Mouse (Mus musculus) left cerebral cortex, postnatal 10 days (tissue): ENCODE measurements around the gene Tyro3. TPM values are rescaled to one million over a fixed set of nuclear protein-coding genes. Genes with fewer than 3 reads are reported as not detected.
A peak's percentile ranks its signal among the peaks of the same experiment; 100 is the strongest.

Experiments
- DNase-seq, 2 experiments: peaks; one replicate each; pipeline ENCODE4 v3.0.0; 2021 to 2022; ENCODE audit warnings: low spot score in 2 of 2, mixed read lengths in 1 of 2; ENCODE audit errors: extremely low spot score in 1 of 2
- intact Hi-C: fragments of 180-260 bp; cut with DNase I; formaldehyde crosslinking; loops from one replicate; pipeline ENCODE4 v1.15.1; 2025
- total RNA-seq, 2 experiments: library from RNA; stranded (reverse); gene quantifications; 2 replicates each; pipeline ENCODE4 v1.2.3; 2021

Gene Tyro3
- total RNA-seq, 2 experiments from 2014 or later = 73.3 to 74.1 TPM

DNA sequence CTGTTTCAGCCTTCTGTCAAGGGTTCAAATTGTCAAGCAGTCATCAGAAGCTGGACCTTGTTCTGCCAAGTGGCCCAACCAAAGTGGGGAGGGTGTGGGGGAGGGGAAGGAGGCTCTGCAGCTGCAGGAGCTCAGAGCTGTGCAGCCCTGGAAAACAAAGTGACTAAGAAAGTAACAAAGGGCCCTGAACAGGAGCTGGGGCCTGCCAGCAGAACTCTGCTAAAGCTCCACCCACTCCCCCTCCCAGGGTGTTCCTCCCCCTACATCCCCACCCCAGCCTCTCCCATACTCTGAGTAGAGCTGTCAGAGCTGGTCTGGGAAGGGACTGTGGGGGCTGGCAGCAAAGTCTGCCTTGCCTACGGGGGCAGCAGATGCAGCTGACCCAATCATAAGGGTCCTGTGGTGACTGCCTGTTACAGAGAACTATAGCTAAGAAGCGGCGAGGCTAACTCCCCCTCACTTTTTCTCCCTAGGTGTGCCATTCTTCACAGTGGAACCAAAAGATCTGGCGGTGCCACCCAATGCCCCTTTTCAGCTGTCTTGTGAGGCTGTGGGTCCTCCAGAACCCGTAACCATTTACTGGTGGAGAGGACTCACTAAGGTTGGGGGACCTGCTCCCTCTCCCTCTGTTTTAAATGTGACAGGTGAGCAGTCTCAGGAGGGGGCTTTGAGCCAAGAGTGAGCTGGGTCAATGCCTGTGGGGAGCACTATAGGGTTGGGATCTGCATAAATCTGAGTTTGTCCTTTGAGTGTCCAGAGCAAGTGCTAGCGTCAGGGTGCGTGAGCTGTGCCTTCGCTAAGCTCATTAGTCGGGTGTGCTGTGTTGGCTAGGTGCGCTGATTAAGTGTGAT lies 5.5 kb downstream of the Tyro3 start:
- intact Hi-C loops = no loop called here
- no peak for DNase-seq

DNA sequence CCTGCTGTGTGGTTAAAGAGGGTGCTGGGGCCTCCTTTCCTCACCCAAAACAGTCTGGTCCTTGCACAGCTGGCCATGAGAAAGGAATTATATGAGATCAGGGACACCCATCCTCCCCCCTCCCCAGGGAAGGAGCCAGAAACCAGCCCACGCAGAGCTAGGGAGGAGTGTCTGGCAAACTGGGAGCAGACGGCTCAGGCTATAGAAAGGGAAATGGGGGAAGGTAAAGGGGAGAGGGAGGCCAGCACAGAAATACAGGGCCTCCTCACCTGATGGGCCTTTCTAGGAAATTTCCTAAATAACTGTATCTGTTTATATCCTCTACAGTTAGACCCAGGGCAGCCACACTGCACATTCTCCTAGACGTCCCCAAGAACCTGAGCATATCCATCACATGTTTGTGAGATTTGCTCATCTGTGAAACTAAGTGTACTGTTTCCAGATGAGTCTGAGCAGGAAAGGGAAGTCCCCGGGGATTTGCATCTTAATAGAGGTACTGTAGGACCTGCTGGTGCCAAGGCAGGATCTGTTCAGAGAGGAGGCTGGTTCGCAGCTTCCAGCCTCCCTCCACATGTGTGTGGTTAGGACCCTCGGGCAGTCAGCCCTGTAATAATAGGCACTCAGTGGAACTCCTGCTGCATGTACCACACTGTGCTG lies 6.2 kb downstream of the Tyro3 start:
- DNase-seq = no peak
- intact Hi-C loops = no loop called here

DNA sequence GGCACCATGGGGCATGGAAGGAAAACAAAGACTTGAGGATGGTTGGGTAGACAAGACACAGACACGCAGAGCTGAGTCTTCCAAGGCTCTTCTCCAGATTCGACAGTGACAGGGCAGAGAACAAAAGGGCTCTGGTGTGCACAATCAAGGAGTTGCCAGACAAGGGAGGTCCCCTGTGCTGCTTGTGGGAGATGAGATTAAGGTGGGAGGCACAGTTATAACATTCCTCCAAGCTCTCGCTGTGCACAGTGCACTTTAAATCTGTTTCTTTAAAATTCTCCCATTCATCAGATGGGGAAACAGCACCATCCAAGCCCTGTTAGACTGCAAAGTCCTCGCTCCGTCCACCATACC lies 6.7 kb downstream of the Tyro3 start:
- DNase-seq = no peak
- intact Hi-C loops = no loop called here

DNA sequence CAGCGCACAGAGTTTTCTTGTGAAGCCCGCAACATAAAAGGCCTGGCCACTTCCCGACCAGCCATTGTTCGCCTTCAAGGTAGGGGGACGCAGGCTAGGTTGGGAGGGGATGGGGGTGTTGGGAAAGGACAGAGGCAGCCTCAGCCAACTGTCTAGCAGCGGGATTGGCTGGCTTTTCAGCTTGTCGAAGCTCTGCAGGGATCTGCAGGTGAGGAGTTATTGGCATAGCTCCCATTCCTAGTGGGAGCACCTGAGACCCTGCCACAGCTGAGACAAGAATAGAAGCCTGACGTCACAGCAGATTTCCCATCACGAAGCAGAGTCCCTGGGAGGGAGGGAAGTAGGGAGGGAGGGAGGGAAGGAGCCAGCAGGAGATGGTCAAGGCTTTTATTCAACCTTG lies 7.2 kb downstream of the Tyro3 start:
- intact Hi-C loops = no loop called here
- DNase-seq = no peak

DNA sequence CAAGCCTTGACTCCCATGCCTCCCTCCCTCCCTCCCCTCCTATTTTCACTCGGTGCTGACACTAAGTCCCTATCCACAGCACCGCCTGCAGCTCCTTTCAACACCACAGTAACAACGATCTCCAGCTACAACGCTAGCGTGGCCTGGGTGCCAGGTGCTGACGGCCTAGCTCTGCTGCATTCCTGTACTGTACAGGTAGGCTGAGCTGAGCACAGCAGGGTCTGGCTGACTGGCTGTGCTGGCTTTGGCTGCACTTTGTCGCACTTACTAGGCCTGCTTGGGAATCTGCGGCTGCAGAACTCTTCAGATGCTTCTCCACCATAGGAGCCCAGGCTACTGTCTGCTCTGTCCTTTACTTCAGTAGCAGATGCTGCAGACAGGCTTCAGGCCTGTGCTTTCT lies 8.0 kb downstream of the Tyro3 start:
- intact Hi-C loops = no loop called here
- no peak for DNase-seq

DNA sequence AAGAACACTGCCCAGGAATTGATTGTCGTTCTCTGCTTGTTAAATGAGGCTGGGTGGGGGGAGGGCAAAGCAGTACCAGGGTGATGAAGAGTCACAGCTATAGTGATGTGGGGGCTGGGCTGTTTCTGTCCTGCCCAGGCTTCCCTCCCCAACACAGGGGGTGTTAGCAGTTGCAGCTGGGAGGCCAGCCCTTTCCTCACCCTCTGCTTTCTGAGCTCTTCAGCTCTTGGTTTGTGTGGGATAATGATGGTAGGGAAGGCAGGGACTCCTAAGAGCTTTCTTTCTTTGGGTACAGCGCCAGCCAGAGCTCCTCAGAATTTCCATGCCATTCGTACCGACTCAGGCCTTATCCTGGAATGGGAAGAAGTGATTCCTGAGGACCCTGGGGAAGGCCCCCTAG lies 10.9 kb downstream of the Tyro3 start:
- no peak for DNase-seq
- intact Hi-C loops = no loop called here

DNA sequence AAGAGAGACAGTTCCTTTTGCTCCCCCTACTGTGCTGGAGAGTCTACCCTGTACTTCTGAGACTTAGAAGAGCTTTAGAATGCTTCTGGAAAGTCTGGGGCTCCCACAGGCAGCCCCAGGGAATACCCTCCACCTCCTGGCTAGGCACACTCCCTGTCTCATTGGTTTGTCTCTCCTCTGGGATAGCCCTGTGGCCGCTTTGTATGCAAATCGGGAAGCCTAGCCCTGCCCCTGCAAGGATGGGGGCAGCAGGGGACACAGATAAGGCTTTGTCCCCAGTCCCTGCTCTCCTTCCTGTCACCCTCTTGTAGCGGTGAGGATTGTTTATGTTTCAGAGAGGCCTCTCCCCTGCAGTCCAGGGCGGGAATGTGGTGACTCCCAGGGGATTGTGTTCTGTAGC lies 11.3 kb downstream of the Tyro3 start:
- DNase-seq = no peak
- intact Hi-C loops = no loop called here

DNA sequence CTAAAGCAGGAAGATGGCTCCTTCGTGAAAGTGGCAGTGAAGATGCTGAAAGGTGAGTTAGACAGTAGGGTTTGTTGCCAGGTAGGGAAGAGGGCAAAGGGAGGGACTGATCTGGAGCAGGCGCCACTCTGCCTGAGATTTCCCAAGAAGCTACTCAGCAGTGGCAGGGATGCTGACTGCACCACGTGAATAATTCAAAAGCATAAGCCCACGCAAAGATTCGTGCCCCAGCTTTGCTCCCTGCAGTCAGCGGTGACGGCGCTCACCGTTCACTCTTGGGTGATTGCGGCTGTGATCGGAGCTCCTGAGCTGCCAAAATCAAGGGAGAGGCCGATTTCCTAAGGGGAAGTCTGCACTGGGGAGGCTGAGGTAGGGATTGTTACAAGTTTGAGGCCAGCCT lies 13.4 kb downstream of the Tyro3 start:
- intact Hi-C loops = no loop called here
- DNase-seq = peak in 1 of 2 experiments; percentile 23

DNA sequence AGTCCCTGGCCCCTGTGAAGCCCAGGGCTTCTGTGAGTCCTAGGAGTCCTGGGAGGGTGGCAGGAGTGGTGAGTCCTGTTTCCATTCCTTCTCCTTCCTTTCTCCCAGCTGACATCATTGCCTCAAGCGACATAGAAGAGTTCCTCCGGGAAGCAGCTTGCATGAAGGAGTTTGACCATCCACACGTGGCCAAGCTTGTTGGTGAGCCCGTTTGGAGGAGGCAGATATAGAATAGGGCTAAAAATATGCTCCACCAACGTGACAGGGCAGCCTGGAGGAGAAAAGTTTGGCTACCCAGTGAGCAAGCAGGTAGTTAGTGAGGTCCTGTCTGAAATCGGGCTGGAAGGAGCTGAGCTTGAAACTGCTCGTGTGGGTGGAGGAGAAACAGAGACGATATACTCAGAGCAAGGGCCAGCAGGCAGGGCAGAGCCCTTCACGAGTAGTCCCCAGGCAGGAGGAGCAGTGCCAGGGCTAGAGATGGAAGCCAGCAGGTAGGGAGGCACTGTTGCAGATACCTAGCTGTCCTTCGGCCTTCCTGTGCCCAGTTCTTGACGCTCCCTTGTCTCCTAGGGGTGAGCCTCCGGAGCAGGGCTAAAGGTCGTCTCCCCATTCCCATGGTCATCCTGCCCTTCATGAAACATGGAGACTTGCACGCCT lies 14.1 kb downstream of the Tyro3 start:
- intact Hi-C loops = no loop called here
- no peak for DNase-seq

DNA sequence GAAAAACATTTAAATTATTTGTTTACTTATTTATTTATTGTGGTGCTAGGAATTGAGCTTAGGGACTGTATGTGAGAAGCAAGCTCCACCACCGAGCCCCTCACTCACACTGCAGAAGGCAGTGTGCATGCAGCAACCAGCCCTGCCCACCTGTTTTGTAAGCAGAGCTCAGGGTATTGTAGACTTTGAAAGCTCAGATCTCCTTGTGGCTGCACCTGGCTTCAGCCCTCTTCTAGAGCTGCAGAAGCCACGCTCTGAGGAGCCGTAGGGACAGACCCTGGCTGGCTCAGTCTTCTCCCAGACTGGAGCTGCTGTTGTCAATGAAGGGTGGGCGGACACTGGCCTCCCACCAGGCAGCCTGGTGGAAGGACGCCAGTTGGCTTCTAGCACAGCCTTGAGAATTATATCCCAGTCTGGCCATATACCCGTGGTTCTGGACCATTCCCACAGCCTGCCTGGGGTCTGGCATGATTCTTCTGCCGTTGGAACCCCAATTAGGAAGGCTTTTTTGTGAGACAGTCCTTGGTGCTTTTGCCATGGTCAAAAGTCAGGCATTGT lies 16.9 kb downstream of the Tyro3 start:
- intact Hi-C loops = no loop called here

DNA sequence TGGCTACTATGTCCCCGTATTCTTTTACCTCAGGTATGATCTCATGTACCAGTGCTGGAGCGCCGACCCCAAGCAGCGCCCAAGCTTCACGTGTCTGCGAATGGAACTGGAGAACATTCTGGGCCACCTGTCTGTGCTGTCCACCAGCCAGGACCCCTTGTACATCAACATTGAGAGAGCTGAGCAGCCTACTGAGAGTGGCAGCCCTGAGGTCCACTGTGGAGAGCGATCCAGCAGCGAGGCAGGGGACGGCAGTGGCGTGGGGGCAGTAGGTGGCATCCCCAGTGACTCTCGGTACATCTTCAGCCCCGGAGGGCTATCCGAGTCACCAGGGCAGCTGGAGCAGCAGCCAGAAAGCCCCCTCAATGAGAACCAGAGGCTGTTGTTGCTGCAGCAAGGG lies 19.1 kb downstream of the Tyro3 start:
- intact Hi-C loops = no loop called here
- no peak for DNase-seq

More for the DNA sequence above, 16.9 kb downstream of the Tyro3 start:
- peak; percentile 76 to 82 for DNase-seq

DNA sequence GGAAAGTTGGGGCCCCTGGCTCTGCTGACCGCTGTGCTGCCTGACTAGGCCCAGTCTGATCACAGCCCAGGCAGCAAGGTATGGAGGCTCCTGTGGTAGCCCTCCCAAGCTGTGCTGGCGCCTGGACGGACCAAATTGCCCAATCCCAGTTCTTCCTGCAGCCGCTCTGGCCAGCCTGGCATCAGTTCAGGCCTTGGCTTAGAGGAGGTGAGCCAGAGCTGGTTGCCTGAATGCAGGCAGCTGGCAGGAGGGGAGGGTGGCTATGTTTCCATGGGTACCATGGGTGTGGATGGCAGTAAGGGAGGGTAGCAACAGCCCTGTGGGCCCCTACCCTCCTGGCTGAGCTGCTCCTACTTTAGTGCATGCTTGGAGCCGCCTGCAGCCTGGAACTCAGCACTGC lies 19.5 kb downstream of the Tyro3 start:
- peak in 1 of 2 experiments; percentile 61 for DNase-seq
- intact Hi-C loops = no loop called here

DNA sequence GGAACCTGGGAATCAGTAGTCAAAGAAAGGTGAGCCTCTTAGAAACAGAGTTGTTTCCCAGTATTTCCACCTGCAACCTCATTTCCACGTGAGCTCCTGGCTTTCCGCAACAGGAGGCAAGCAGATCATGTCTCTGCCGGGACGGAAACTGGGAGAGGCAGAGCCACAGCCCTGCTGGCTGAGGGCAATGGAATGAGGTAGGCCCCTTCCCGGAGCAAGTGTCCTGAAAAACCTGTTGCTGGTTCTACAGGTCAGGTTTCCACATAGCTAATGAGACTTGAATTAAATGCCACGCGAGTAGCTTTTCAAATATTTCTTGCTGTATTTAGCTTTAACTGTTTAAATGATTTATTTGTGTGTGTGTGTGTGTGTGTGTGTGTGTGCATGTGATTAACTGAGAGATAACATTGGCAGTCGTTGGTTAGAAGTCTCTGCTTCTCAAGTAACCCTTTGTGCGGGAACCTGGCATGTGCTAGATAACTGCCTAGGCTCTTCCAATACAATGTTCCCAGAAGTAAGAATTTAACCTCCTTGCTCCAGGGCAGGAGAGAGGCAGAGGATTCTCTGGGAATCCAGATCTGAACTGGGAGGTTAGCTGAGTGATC lies 21.2 kb downstream of the Tyro3 start:
- no peak for DNase-seq
- intact Hi-C loops = no loop called here

DNA sequence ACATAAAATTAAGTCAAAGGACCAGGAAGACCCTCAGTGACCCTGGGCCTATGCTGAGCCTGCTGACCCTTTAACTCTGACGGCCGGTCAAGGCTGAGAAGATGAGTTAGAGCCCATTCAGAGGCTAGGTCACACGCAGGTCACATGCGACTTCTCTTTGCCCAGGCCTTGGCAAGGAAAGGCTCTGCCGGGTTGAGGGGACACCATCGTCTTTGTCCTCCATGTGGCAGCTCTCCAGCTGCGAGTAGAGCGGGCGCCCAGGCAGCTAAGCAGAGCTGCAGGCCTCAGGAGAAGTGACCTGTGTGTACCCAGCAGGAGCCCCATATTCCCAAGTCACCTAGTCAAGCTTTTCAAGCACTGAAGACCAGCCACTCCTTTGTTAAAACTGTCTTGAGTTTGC lies 23.6 kb downstream of the Tyro3 start:
- no peak for DNase-seq
- intact Hi-C loops = no loop called here

DNA sequence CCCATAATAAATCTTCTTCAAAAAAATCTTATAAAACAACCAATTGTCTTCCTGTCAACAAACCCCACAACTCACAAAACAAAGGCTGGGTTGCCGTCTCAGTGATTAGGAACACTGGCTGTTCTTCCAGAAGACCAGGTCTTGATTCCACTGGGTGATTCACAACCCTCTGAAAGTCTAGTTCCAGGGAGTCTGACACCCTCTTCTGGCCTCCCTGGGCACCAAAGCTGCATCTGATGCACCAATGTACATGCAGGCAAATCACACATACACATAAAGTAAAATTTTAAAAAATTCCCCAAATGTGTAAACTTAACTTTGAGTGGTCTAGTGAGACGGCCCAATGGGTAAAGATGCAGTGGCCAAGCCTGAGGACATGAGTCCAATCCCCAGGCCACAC lies 33.0 kb downstream of the Tyro3 start:
- DNase-seq = no peak
- intact Hi-C loops = no loop called here

DNA sequence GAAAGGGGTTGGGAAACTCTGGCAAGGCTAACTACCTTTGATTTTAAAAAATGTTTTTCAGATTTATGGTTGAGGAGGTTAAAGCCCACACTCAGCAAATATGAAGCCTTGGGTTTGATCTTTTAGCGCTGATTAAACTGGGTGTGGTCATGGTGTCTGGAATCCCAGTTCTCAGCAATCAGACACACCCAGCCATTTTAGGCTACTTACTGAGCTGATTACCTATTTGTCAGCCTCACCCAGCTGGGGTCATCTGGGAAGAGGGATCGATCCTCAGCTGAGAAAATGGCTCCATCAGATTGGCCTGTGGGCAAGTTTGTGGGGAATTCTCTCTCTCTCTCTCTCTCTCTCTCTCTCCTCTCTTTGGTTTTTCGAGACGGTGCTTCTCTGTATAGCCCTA lies 36.7 kb downstream of the Tyro3 start:
- intact Hi-C loops = no loop called here
- DNase-seq = no peak

DNA sequence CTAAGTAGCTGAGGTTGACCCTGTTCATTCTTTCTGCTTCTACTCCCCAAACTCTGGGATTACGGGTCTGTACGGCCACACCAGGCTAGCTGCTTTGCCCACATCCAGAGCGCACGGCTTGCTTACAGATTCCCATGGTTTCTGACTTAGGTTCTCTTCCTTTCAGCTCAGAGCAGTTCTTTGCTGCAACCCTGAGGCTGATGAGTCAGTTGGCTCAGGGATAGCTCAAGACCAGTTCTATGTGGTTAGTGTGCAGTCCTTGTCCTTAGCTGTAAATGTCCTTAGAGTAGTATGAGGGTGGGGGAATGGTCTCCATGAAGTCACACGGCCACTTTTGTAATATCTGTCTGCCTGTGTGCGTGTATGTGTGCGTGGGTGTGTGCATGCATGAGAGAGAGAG lies 40.1 kb downstream of the Tyro3 start:
- intact Hi-C loops = no loop called here
- no peak for DNase-seq

DNA sequence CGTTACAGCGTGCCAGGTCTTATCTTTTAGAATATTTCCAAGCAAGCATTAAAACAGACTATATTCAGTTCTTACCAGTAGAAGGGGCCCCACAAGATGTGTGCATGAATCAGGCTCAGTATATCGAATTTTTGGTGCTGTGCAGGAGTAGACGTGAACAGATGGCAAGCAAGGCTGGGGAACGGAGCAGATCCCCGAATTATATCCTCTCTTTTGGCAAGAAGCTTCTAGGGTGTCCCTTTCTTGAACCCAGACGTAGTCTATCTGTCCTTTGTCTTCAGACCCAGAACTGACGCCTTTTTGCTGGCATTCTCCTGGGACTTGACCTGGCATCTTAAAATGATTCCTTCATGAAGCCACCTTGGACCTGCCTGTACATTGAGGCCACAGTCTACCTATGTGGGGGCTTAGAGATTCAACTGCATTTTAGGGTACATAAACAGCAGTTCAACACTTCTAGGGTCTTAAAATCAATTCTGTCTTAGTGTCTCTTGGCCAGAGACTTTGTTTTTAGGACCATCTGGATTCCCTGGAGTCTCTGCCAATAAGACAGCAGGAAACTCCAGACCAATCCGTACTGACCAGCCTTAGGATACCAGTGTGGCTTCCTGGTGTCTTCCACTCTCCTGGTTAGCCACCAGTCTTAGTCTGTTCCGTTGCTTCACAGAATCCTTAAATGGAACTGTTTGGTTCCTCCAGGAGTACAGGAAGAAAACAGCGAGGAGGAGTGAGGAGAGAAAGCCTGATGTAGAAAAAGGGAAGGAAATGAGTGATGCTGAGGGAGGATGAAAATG lies 41.0 kb downstream of the Tyro3 start:
- no peak for DNase-seq
- intact Hi-C loops = no loop called here

DNA sequence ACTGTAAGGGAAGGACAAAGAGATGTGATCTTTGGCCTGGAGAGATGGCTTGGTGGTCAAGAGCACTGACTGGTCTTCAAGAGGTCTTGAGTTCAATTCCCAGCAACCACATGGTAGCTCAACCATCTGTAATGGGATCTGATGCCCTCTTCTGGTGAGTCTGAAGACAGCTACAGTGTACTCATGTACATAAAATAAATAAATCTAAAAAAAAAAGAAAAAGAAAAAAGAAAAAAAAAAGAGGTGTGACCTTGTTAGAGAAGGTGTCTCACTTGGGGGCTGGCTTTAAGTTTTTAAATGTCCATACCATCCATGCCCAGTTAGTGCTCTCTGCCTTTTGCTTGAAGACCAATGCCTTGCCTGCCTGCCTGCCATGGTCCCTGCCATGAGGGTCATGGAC lies 42.5 kb downstream of the Tyro3 start:
- intact Hi-C loops = no loop called here
- no peak for DNase-seq
